Mouse (Mus musculus): Measurements from ENCODE around the gene Olfr1036.
"Not testable (repeated sequence)": the region's sequence is repeated elsewhere in the genome, so short reads cannot be mapped to it uniquely, and the experiment has no call there.

Olfr1036 gene

DNA sequence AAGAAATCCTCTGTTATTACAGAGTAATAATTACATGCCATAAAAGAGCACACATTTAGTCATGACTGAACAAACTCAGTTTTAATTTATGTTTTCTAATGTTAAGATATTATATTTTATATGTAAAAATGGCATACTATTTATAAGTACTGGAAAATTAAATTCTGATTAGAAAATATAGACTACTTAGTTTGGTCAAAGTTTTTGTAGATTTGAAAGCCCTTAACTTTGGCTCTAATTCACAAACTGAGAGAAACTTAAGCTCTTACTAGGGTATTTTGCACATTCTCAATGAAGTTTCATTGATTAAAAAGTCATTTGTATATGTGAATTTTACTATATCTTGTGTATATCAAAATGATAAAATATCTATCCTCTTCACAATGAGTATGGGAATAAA is at the start of gene Olfr1036:
Olfr1036 (plus strand) TSS at position 301 of the 400 bp plus-strand sequence.
- not testable (repeated sequence) for DNase-seq (ENCODE audit: low read depth, low spot score)

DNA sequence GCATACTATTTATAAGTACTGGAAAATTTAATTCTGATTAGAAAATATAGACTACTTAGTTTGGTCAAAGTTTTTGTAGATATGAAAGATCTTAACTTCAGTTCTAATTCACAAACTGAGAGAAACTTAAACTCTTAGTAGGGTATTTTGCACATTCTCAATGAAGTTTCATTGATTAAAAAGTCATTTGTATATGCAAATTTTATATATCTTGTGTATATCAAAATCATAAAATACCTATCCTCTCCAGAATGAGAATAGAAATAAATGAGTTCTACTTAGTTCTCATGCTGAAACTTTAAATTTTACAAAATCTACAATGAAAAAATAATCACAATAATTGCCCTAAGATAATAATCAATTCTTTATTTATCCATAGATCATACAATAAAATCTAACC is 28.2 kb upstream of the Olfr1036 start, which contains the start of gene Olfr1034:
Olfr1034 (plus strand) TSS at position 301 of the 400 bp plus-strand sequence.
- DNase-seq (ENCODE audit: low read depth, low spot score) = no peak

DNA sequence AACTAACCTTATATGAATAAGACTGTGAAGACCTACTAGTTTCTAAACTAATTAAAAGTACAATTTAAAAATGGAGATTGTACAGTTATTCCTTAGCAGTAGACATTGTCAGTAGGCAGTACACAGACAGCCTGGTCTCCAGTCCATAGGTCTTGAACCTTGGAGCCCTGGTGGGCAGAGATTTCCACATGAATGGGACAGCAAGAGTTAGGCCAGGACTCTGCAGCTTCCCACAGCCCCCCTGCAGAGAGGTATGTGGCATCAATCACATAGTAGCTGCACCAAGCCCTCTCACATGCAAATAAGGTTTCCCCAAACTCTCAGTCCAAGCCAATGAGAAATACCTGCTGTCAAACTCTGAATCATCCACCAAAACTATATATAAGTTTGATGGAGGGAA is 23.0 kb upstream of the Olfr1036 start:
- DNase-seq (ENCODE audit: low read depth, low spot score) = peak; percentile 93

DNA sequence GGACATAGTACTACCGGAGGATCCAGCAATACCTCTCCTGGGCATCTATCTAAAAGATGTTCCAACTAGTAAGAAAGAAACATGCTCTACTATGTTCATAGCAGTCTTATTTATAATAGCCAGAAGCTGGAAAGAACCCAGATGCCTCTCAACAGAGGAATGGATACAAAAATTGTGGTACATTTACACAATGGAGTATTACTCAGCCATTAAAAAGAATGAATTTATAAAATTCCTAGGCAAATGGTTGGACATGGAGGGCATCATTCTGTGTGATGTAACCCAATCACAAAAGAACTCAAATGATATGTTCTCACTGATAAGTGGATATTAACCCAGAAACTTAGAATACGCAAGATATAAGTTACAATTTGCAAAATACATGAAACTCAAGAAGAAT is 10.0 kb upstream of the Olfr1036 start:
- not testable (repeated sequence) for DNase-seq (ENCODE audit: low read depth, low spot score)

DNA sequence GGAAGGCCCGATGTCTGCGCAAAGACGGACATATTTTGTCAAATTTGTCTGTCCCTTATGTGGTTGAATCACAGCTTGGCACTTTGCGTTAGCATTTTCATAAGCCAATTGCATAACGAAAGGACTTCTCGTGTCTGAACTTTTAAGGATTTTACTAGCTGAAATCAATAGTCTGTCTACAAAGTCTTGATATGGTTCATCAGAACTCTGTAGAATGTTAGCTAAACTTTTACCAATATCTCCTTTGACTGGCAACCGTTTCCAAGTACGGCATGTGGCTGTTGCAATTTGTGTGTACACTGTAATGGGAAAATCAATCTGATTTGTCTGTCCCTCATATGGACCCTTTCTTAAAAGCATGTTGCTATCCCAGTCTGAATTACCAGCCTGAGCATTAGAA is 3.6 kb upstream of the Olfr1036 start:
- no peak for DNase-seq (ENCODE audit: low read depth, low spot score)

DNA sequence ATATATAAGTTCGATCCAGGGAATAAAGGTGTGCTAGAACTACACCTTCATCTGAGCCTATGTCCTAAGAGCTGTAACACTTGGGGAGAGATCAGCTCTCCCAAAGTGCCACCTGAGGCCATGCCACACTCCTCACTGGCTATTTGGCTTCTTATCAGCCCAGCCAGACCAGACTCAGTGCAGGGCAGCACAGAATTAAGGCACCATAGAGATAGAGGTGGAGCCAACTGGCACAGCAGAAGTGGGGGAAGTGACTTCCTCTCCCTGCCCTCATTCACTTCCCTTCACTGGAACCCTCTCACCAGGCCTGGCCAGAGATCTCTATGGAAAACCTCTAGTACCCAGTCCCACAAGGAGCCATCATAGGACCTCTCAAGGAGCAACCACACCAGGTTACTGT is 6.7 kb downstream of the Olfr1036 start:
- DNase-seq (ENCODE audit: low read depth, low spot score) = not testable (repeated sequence)

DNA sequence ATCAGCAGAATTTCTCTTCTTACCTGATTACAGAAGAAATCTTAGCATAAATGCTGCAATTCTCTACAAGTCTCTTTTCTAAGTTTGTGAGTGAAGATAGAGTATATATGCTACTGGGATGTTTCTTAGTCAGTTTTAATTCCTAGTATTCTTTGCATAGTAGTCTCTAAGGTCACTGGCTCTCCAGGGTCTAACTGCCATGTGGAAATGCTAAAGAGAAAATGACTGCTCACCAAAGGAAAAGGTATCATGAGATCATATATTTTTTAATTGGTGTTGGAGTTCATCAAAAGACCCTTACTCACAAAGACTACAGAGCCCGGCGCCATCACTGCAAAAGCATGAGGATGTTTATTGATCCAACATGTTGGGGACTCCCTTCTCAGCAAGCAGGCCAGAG is 13.5 kb downstream of the Olfr1036 start, which contains the start of gene Olfr1037:
Olfr1037 (minus strand) TSS at position 101 of the 400 bp plus-strand sequence.
- no peak for DNase-seq (ENCODE audit: low read depth, low spot score)

Measured in ES-CJ7 (cell line).